Mouse (Mus musculus): ENCODE measurements around the gene Slf2. TPM values are rescaled to one million over a fixed set of nuclear protein-coding genes. Genes with fewer than 3 reads are reported as not detected.

Slf2 gene
- total RNA-seq, 2 experiments from 2014 or later, result 38.4 to 52.1 TPM

- ATAC-seq (replicated peaks; ENCODE audit: low FRiP score, low TSS enrichment, poor library complexity, severe bottlenecking), result no peak
Observed at GRCm38 (mm10) chr19:45024775-45025174, 93.8 kb downstream of the Slf2 start.

GRCm38 (mm10) chr19:45025937-45026568 lies 95.1 kb downstream of the Slf2 start:
- ATAC-seq (replicated peaks; ENCODE audit: low FRiP score, low TSS enrichment, poor library complexity, severe bottlenecking), result no peak

- no peak for ATAC-seq (replicated peaks; ENCODE audit: low FRiP score, low TSS enrichment, poor library complexity, severe bottlenecking)
Observed at GRCm38 (mm10) chr19:45026958-45027670, 96.2 kb downstream of the Slf2 start.

GRCm38 (mm10) chr19:45027848-45028247 lies 96.9 kb downstream of the Slf2 start:
- no peak for ATAC-seq (replicated peaks; ENCODE audit: low FRiP score, low TSS enrichment, poor library complexity, severe bottlenecking)

- ATAC-seq (replicated peaks; ENCODE audit: low FRiP score, low TSS enrichment, poor library complexity, severe bottlenecking), result no peak
Observed at GRCm38 (mm10) chr19:45028746-45029145, 97.8 kb downstream of the Slf2 start.

GRCm38 (mm10) chr19:45029571-45029970 lies 98.6 kb downstream of the Slf2 start:
- ATAC-seq (replicated peaks; ENCODE audit: low FRiP score, low TSS enrichment, poor library complexity, severe bottlenecking), result no peak

- no peak for ATAC-seq (replicated peaks; ENCODE audit: low FRiP score, low TSS enrichment, poor library complexity, severe bottlenecking)
Observed at GRCm38 (mm10) chr19:45030111-45030510, 99.2 kb downstream of the Slf2 start.

GRCm38 (mm10) chr19:45030746-45031693 lies 100.1 kb downstream of the Slf2 start:
- peak; percentile 58 for ATAC-seq (replicated peaks; ENCODE audit: low FRiP score, low TSS enrichment, poor library complexity, severe bottlenecking)

- peak; percentile 63 for ATAC-seq (replicated peaks; ENCODE audit: low FRiP score, low TSS enrichment, poor library complexity, severe bottlenecking)
Observed at GRCm38 (mm10) chr19:45031780-45032179, 100.8 kb downstream of the Slf2 start.

Other genes with a start within 250 kb of the Slf2 start
- gene Pax2, start 175.1 kb upstream of the Slf2 start, total RNA-seq (2014; fragmentation: Nextera tagmentation), result not detected in 2 replicates
- gene Pax2, start 175.1 kb upstream of the Slf2 start, total RNA-seq (2017), result not detected in 2 replicates
- 1.4 TPM in 1 of 2 replicates, not detected in the other for gene Sema4g, start 58.0 kb downstream of the Slf2 start, total RNA-seq (2014; fragmentation: Nextera tagmentation)
- gene Sema4g, start 58.0 kb downstream of the Slf2 start, total RNA-seq (2017), result not detected in 2 replicates
- gene Twnk, start 74.5 kb downstream of the Slf2 start, total RNA-seq (2014; fragmentation: Nextera tagmentation), result 32.5 and 37.0 TPM in 2 replicates
- 27.1 and 32.6 TPM in 2 replicates for gene Twnk, start 74.5 kb downstream of the Slf2 start, total RNA-seq (2017)
- gene Mrpl43, start 75.3 kb downstream of the Slf2 start, total RNA-seq (2014; fragmentation: Nextera tagmentation), result 32.2 and 48.4 TPM in 2 replicates
- gene Mrpl43, start 75.3 kb downstream of the Slf2 start, total RNA-seq (2017), result 26.3 and 29.0 TPM in 2 replicates
- 9.0 and 10.2 TPM in 2 replicates for gene Lzts2, start 83.3 kb downstream of the Slf2 start, total RNA-seq (2014; fragmentation: Nextera tagmentation)
- 7.8 and 7.9 TPM in 2 replicates for gene Lzts2, start 83.3 kb downstream of the Slf2 start, total RNA-seq (2017)
- gene Pdzd7, start 114.6 kb downstream of the Slf2 start, total RNA-seq (2014; fragmentation: Nextera tagmentation), result not detected in 2 replicates
- not detected in 2 replicates for gene Pdzd7, start 114.6 kb downstream of the Slf2 start, total RNA-seq (2017)
- 10.6 and 23.4 TPM in 2 replicates for gene Sfxn3, start 116.4 kb downstream of the Slf2 start, total RNA-seq (2014; fragmentation: Nextera tagmentation)
- gene Sfxn3, start 116.4 kb downstream of the Slf2 start, total RNA-seq (2017), result 5.8 and 6.4 TPM in 2 replicates
- 1.2 TPM in 1 of 2 replicates, not detected in the other for gene Kazald1, start 144.1 kb downstream of the Slf2 start, total RNA-seq (2014; fragmentation: Nextera tagmentation)
- 0.80 and 1.7 TPM in 2 replicates for gene Kazald1, start 144.1 kb downstream of the Slf2 start, total RNA-seq (2017)
- gene Tlx1, start 219.5 kb downstream of the Slf2 start, total RNA-seq (2014; fragmentation: Nextera tagmentation), result not detected in 2 replicates
- gene Tlx1, start 219.5 kb downstream of the Slf2 start, total RNA-seq (2017), result not detected in 2 replicates

All from megakaryocyte-erythroid progenitor cell, adult 5-6 weeks (primary cell).